Mouse (Mus musculus): Measurements from ENCODE around the gene Masp1. TPM values are rescaled to one million over a fixed set of nuclear protein-coding genes. Genes with fewer than 3 reads are reported as not detected.

The Masp1 gene
- polyA plus RNA-seq, 2 experiments from 2014 or later = not detected

- ATAC-seq = no peak
Measured at GRCm38 (mm10) chr16:23511166-23511935, 9.3 kb downstream of the Masp1 start.

GRCm38 (mm10) chr16:23505904-23506687, 14.5 kb downstream of the Masp1 start:
- ATAC-seq = no peak

- no peak for ATAC-seq
Measured at GRCm38 (mm10) chr16:23504320-23504744, 16.3 kb downstream of the Masp1 start.

GRCm38 (mm10) chr16:23503351-23503750, 17.3 kb downstream of the Masp1 start:
- no peak for ATAC-seq

- no peak for ATAC-seq
Measured at GRCm38 (mm10) chr16:23502478-23502877, 18.1 kb downstream of the Masp1 start.

- ATAC-seq = no peak
Measured at GRCm38 (mm10) chr16:23501288-23501687, 19.3 kb downstream of the Masp1 start.

- no peak for ATAC-seq
Measured at GRCm38 (mm10) chr16:23500558-23500957, 20.1 kb downstream of the Masp1 start.

- ATAC-seq = no peak
Measured at GRCm38 (mm10) chr16:23498691-23499131, 21.9 kb downstream of the Masp1 start.

GRCm38 (mm10) chr16:23497881-23498280, 22.7 kb downstream of the Masp1 start:
- ATAC-seq = no peak

GRCm38 (mm10) chr16:23497440-23497839, 23.2 kb downstream of the Masp1 start:
- ATAC-seq = no peak

GRCm38 (mm10) chr16:23496245-23496924, 24.2 kb downstream of the Masp1 start:
- ATAC-seq = no peak

GRCm38 (mm10) chr16:23492783-23493182, 27.8 kb downstream of the Masp1 start:
- no peak for ATAC-seq

GRCm38 (mm10) chr16:23483292-23483691, 37.3 kb downstream of the Masp1 start:
- ATAC-seq = no peak

GRCm38 (mm10) chr16:23482846-23483245, 37.8 kb downstream of the Masp1 start:
- no peak for ATAC-seq

GRCm38 (mm10) chr16:23482218-23482617, 38.4 kb downstream of the Masp1 start:
- ATAC-seq = no peak

- no peak for ATAC-seq
Measured at GRCm38 (mm10) chr16:23479872-23480603, 40.6 kb downstream of the Masp1 start.

- no peak for ATAC-seq
Measured at GRCm38 (mm10) chr16:23476598-23476997, 44.0 kb downstream of the Masp1 start.

- ATAC-seq = no peak
Measured at GRCm38 (mm10) chr16:23475651-23476050, 45.0 kb downstream of the Masp1 start.

- no peak for ATAC-seq
Measured at GRCm38 (mm10) chr16:23472046-23472445, 48.6 kb downstream of the Masp1 start.

GRCm38 (mm10) chr16:23471551-23471950, 49.1 kb downstream of the Masp1 start:
- no peak for ATAC-seq

- no peak for ATAC-seq
Measured at GRCm38 (mm10) chr16:23463671-23464347, 56.8 kb downstream of the Masp1 start.

All from activated CD4-positive, CD25-positive, alpha-beta regulatory T cell, adult 4 months (primary cell).